Mouse (Mus musculus): ENCODE results near the gene Unc79. TPM values are rescaled to one million over a fixed set of nuclear protein-coding genes. Genes with fewer than 3 reads are reported as not detected.

Gene Unc79
- polyA plus RNA-seq, 1 experiment, result 2.0 TPM

- Histone ChIP-seq H3K36me3 (ENCODE audit: control insufficient read depth, insufficient read depth, low read length) (no peaks in the 10 kb centered on the region), H3K4me1 (ENCODE audit: control insufficient read depth, insufficient read depth, low read length) (peaks cover 3% of the 10 kb centered on the region; the same call in 1 of the 2 replicates), H3K27me3 (ENCODE audit: control insufficient read depth, insufficient read depth, low read length) (no peaks in the 10 kb centered on the region), H3K4me3 (ENCODE audit: control insufficient read depth, low read depth, low read length) (no peak overlapping the region), H3K27ac (ENCODE audit: control insufficient read depth, insufficient read depth, low read depth, low read length) (no peak overlapping the region)
- TF ChIP-seq CTCF (IDR thresholded peaks at IDR 0.05; ENCODE audit: control insufficient read depth, insufficient read depth, insufficient replicate concordance, low read depth, low read length) (no peak), POLR2A (IDR thresholded peaks at IDR 0.05; ENCODE audit: control insufficient read depth, low read depth, low read length) (no peak)
These were observed 244.3 kb downstream of the Unc79 start for GRCm38 (mm10) chr12:103192996-103193395.

DNA sequence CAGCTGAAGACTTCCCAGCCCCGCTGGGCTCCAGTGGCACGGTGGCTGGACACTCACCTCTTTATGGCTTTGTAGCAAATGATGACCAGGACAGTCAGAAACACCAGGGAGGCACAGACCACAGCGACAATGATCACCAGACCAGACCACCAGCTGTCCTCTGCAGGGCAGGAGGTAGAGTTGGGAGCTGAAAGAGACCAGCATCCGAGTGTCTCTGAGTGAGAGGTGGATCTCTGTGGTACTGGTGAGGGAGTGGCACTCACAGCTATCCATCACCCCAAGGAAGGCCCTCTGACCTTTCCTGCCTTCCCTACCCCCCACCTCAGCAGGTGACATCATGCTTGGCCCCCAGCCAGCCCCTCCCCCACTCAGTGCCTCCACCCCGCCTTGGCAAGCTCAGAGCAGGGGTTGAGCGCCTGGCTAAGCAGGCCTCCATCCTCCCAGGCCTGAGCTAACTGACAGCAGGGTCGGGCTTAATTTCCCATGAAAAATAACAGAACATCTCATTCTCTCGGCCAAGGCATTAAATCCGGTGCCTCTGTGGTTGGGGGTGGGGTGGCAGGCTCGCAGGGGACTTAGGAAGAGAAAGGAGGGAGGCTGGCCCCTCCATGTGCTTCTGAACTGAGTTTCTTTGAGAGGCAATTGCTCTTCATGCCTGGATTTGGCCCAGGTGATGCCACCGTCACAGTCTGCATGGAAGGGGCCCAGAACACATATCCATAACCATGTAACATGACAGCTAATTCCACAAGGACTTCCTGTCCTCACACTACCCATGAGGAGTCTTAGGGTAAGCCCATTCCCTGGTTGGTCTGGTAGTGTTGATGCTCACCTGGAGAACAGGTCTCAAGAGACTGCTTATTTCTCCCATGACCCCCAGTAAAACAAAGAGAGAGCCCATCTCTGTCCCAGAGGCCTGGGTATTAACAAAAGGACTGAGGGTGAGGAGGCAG, 254.2 kb downstream of the Unc79 start:
- Histone ChIP-seq H3K27me3 (ENCODE audit: control insufficient read depth, insufficient read depth, low read length) (no peaks in the 10 kb centered on the region), H3K27ac (ENCODE audit: control insufficient read depth, insufficient read depth, low read depth, low read length) (no peak overlapping the region)
- TF ChIP-seq POLR2A (IDR thresholded peaks at IDR 0.05; ENCODE audit: control insufficient read depth, low read depth, low read length) (no peak), CTCF (IDR thresholded peaks at IDR 0.05; ENCODE audit: control insufficient read depth, insufficient read depth, insufficient replicate concordance, low read depth, low read length) (no peak)

DNA sequence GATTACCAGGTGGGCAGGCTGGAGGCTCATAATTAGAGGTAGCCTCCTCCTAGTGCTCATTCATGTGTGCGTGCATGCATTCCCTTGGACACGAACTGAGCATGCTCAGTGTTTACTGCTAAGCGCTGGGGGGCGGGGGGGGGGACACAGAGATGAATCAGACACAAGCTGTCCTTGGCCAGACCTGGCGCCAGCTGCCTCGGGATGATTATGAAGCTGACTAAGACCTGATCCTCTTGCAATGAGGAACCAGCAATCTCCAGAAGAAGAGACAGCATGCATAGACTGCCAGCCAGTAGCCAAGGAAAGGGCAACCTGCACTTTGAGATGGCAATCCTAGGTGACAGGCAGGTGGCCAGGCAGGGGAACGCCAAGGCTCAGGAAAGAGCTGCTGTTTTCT, 256.9 kb downstream of the Unc79 start:
- H3K4me1 ChIP-seq (ENCODE audit: control insufficient read depth, insufficient read depth, low read length), result no peaks in the 10 kb centered on the region
- no peaks in the 10 kb centered on the region for H3K36me3 ChIP-seq (ENCODE audit: control insufficient read depth, insufficient read depth, low read length)
- H3K27me3 ChIP-seq (ENCODE audit: control insufficient read depth, insufficient read depth, low read length), result no peaks in the 10 kb centered on the region
- TF ChIP-seq POLR2A (IDR thresholded peaks at IDR 0.05; ENCODE audit: control insufficient read depth, low read depth, low read length) (no peak), CTCF (IDR thresholded peaks at IDR 0.05; ENCODE audit: control insufficient read depth, insufficient read depth, insufficient replicate concordance, low read depth, low read length) (no peak)
- no peak overlapping the region for H3K4me3 ChIP-seq (ENCODE audit: control insufficient read depth, low read depth, low read length)
- H3K27ac ChIP-seq (ENCODE audit: control insufficient read depth, insufficient read depth, low read depth, low read length), result no peak overlapping the region

More for the DNA sequence above, 254.2 kb downstream of the Unc79 start:
- Histone ChIP-seq H3K36me3 (ENCODE audit: control insufficient read depth, insufficient read depth, low read length) (no peaks in the 10 kb centered on the region), H3K4me1 (ENCODE audit: control insufficient read depth, insufficient read depth, low read length) (no peaks in the 10 kb centered on the region), H3K4me3 (ENCODE audit: control insufficient read depth, low read depth, low read length) (no peak overlapping the region)

- no peaks in the 10 kb centered on the region for H3K4me1 ChIP-seq (ENCODE audit: control insufficient read depth, insufficient read depth, low read length)
- H3K36me3 ChIP-seq (ENCODE audit: control insufficient read depth, insufficient read depth, low read length), result no peaks in the 10 kb centered on the region
- no peaks in the 10 kb centered on the region for H3K27me3 ChIP-seq (ENCODE audit: control insufficient read depth, insufficient read depth, low read length)
- no peak overlapping the region for H3K27ac ChIP-seq (ENCODE audit: control insufficient read depth, insufficient read depth, low read depth, low read length)
- TF ChIP-seq POLR2A (IDR thresholded peaks at IDR 0.05; ENCODE audit: control insufficient read depth, low read depth, low read length) (no peak), CTCF (IDR thresholded peaks at IDR 0.05; ENCODE audit: control insufficient read depth, insufficient read depth, insufficient replicate concordance, low read depth, low read length) (no peak)
- H3K4me3 ChIP-seq (ENCODE audit: control insufficient read depth, low read depth, low read length), result no peak overlapping the region
These were observed 260.9 kb downstream of the Unc79 start for GRCm38 (mm10) chr12:103209581-103209980.

- H3K27me3 ChIP-seq (ENCODE audit: control insufficient read depth, insufficient read depth, low read length), result no peaks in the 10 kb centered on the region
- no peaks in the 10 kb centered on the region for H3K4me1 ChIP-seq (ENCODE audit: control insufficient read depth, insufficient read depth, low read length)
- H3K36me3 ChIP-seq (ENCODE audit: control insufficient read depth, insufficient read depth, low read length), result no peaks in the 10 kb centered on the region
- TF ChIP-seq CTCF (IDR thresholded peaks at IDR 0.05; ENCODE audit: control insufficient read depth, insufficient read depth, insufficient replicate concordance, low read depth, low read length), result no peak
- no peak for TF ChIP-seq POLR2A (IDR thresholded peaks at IDR 0.05; ENCODE audit: control insufficient read depth, low read depth, low read length)
- no peak overlapping the region for H3K27ac ChIP-seq (ENCODE audit: control insufficient read depth, insufficient read depth, low read depth, low read length)
- no peak overlapping the region for H3K4me3 ChIP-seq (ENCODE audit: control insufficient read depth, low read depth, low read length)
These were observed 262.4 kb downstream of the Unc79 start for GRCm38 (mm10) chr12:103211078-103211477.

GRCm38 (mm10) chr12:103213591-103213990, 264.9 kb downstream of the Unc79 start:
- Histone ChIP-seq H3K27ac (ENCODE audit: control insufficient read depth, insufficient read depth, low read depth, low read length) (no peak overlapping the region), H3K36me3 (ENCODE audit: control insufficient read depth, insufficient read depth, low read length) (no peaks in the 10 kb centered on the region), H3K27me3 (ENCODE audit: control insufficient read depth, insufficient read depth, low read length) (no peaks in the 10 kb centered on the region), H3K4me1 (ENCODE audit: control insufficient read depth, insufficient read depth, low read length) (no peaks in the 10 kb centered on the region), H3K4me3 (ENCODE audit: control insufficient read depth, low read depth, low read length) (no peak overlapping the region)
- no peak for TF ChIP-seq POLR2A (IDR thresholded peaks at IDR 0.05; ENCODE audit: control insufficient read depth, low read depth, low read length)
- no peak for TF ChIP-seq CTCF (IDR thresholded peaks at IDR 0.05; ENCODE audit: control insufficient read depth, insufficient read depth, insufficient replicate concordance, low read depth, low read length)

- H3K27me3 ChIP-seq (ENCODE audit: control insufficient read depth, insufficient read depth, low read length), result no peaks in the 10 kb centered on the region
- TF ChIP-seq POLR2A (IDR thresholded peaks at IDR 0.05; ENCODE audit: control insufficient read depth, low read depth, low read length) (no peak), CTCF (IDR thresholded peaks at IDR 0.05; ENCODE audit: control insufficient read depth, insufficient read depth, insufficient replicate concordance, low read depth, low read length) (no peak)
- no peaks in the 10 kb centered on the region for H3K4me1 ChIP-seq (ENCODE audit: control insufficient read depth, insufficient read depth, low read length)
- H3K4me3 ChIP-seq (ENCODE audit: control insufficient read depth, low read depth, low read length), result no peak overlapping the region
- no peak overlapping the region for H3K27ac ChIP-seq (ENCODE audit: control insufficient read depth, insufficient read depth, low read depth, low read length)
- no peaks in the 10 kb centered on the region for H3K36me3 ChIP-seq (ENCODE audit: control insufficient read depth, insufficient read depth, low read length)
These were observed 265.6 kb downstream of the Unc79 start for GRCm38 (mm10) chr12:103214270-103214669.
